Mouse (Mus musculus) midbrain, embryonic 15.5 days (tissue): Measurements from ENCODE around the gene Hba-x. TPM values are rescaled to one million over a fixed set of nuclear protein-coding genes. Genes with fewer than 3 reads are reported as not detected.
A peak's percentile ranks its signal among the peaks of the same experiment; 100 is the strongest.
"Not testable (repeated sequence)": the region's sequence is repeated elsewhere in the genome, so short reads cannot be mapped to it uniquely, and the experiment has no call there.

Source experiments
- ATAC-seq: fragments of 200-750 bp; cut with Nextera tagmentation; replicated peaks from 2 replicates; pipeline ENCODE4 v1.8.0; 2017; ENCODE audit warnings: moderate TSS enrichment
- H3K27ac ChIP-seq: fragments of 300-500 bp; sonication (generic); 2 replicates; pipeline ENCODE4 v1.5.1; 2015; ENCODE audit warnings: mild to moderate bottlenecking, inconsistent platforms
- H3K27me3 ChIP-seq: fragments of 300-500 bp; sonication (generic); replicated peaks from 2 replicates; pipeline ENCODE4 v1.6.1; 2015; ENCODE audit warnings: inconsistent platforms
- H3K36me3 ChIP-seq: fragments of 300-500 bp; sonication (generic); replicated peaks from 2 replicates; pipeline ENCODE4 v1.6.1; 2015; ENCODE audit warnings: inconsistent platforms
- H3K4me1 ChIP-seq: fragments of 300-500 bp; sonication (generic); 2 replicates; pipeline ENCODE4 v1.6.1; 2015; ENCODE audit warnings: inconsistent platforms
- H3K4me2 ChIP-seq: fragments of 300-500 bp; sonication (generic); 2 replicates; pipeline ENCODE4 v1.6.1; 2015; ENCODE audit warnings: inconsistent platforms, mild to moderate bottlenecking, moderate library complexity
- H3K4me3 ChIP-seq: fragments of 300-500 bp; sonication (generic); 2 replicates; pipeline ENCODE4 v1.5.1; 2015; ENCODE audit warnings: mild to moderate bottlenecking, inconsistent platforms
- H3K9ac ChIP-seq: fragments of 300-500 bp; sonication (generic); 2 replicates; pipeline ENCODE4 v1.6.1; 2015; ENCODE audit warnings: mild to moderate bottlenecking, inconsistent platforms
- H3K9me3 ChIP-seq: fragments of 300-500 bp; sonication (generic); 2 replicates; pipeline ENCODE4 v1.6.1; 2016; ENCODE audit warnings: inconsistent platforms
- WGBS: fragments of 180-500 bp; shearing (Covaris S2); methylation state at CpG from one replicate; pipeline ENCODE4 v1.1.7; 2015; ENCODE audit warnings: mixed read lengths; 5-methylcytosine and 5-hydroxymethylcytosine counted together
- polyA plus RNA-seq: library from polyadenylated mRNA; unstranded; fragments of >200 nt; fragmentation: Nextera tagmentation; extraction: Ambion mirVana; gene quantifications from 2 replicates; pipeline ENCODE4 v1.2.1, GENCODE M21; 2015

Gene Hba-x
- polyA plus RNA-seq, 1 experiment from 2014 or later = 44.1 TPM

- not testable (repeated sequence) for ATAC-seq, H3K27ac ChIP-seq
- 45% methylated on average over 2 of the region's 2 CpGs for WGBS
Observed at GRCm38 (mm10) chr11:32297417-32297816, 21.2 kb downstream of the Hba-x start.

GRCm38 (mm10) chr11:32297866-32298531 lies 21.8 kb downstream of the Hba-x start:
- Histone ChIP-seq H3K4me2 (no peak overlapping the region), H3K27ac (no peak overlapping the region), H3K27me3 (no peaks in the 10 kb centered on the region), H3K9me3 (no peaks in the 10 kb centered on the region), H3K4me1 (no peaks in the 10 kb centered on the region; the same call in 1 of the 2 replicates), H3K36me3 (no peaks in the 10 kb centered on the region), H3K9ac (no peak overlapping the region), H3K4me3 (no peak overlapping the region)
- 89% methylated on average over 1 of the region's 1 CpGs for WGBS
- ATAC-seq = no peak

More at GRCm38 (mm10) chr11:32297417-32297816, 21.2 kb downstream of the Hba-x start:
- H3K9ac ChIP-seq, H3K27me3 ChIP-seq, H3K4me3 ChIP-seq, H3K36me3 ChIP-seq, H3K9me3 ChIP-seq, H3K4me1 ChIP-seq, H3K4me2 ChIP-seq: not testable (repeated sequence)

- Histone ChIP-seq H3K4me3 (no peak overlapping the region), H3K27ac (no peak overlapping the region), H3K9ac (no peak overlapping the region), H3K36me3 (no peaks in the 10 kb centered on the region), H3K9me3 (no peaks in the 10 kb centered on the region), H3K27me3 (no peaks in the 10 kb centered on the region), H3K4me1 (no peaks in the 10 kb centered on the region; the same call in 1 of the 2 replicates), H3K4me2 (no peak overlapping the region)
- 98% methylated on average over 2 of the region's 2 CpGs for WGBS
- ATAC-seq = no peak
Observed at GRCm38 (mm10) chr11:32298532-32298918, 22.3 kb downstream of the Hba-x start.

- not testable (repeated sequence) for H3K4me1 ChIP-seq, H3K9me3 ChIP-seq, H3K36me3 ChIP-seq, H3K9ac ChIP-seq, H3K27ac ChIP-seq, H3K27me3 ChIP-seq
- peak within 1 kb of the TSS; percentile 51 for H3K4me2 ChIP-seq
- H3K4me3 ChIP-seq = peak within 1 kb of the TSS; percentile 33
- 5% methylated on average over 16 of the region's 16 CpGs for WGBS
- ATAC-seq = peak; percentile 72; the same call in 1 of the 2 replicates
Observed at GRCm38 (mm10) chr11:32299865-32300264, 23.7 kb downstream of the Hba-x start, which contains the start of gene Hbq1a. Hbq1a (plus strand) TSS chr11:32300069.

GRCm38 (mm10) chr11:32300279-32301267 lies 24.4 kb downstream of the Hba-x start:
- no peak overlapping the region for H3K9ac ChIP-seq
- H3K4me3 ChIP-seq = peak overlapping the region; percentile 33
- no peaks in the 10 kb centered on the region for H3K27me3 ChIP-seq
- no peak overlapping the region for H3K27ac ChIP-seq
- H3K36me3 ChIP-seq = no peaks in the 10 kb centered on the region
- H3K4me2 ChIP-seq = peak overlapping the region; percentile 51
- WGBS = 55% methylated on average over 14 of the region's 17 CpGs
- no peaks in the 10 kb centered on the region; the same call in 1 of the 2 replicates for H3K4me1 ChIP-seq
- H3K9me3 ChIP-seq = no peaks in the 10 kb centered on the region
- ATAC-seq = peak; percentile 65; the same call in 1 of the 2 replicates

- ATAC-seq = no peak
- Histone ChIP-seq H3K4me1 (no peaks in the 10 kb centered on the region; the same call in 1 of the 2 replicates), H3K36me3 (no peaks in the 10 kb centered on the region), H3K27ac (no peak overlapping the region), H3K4me2 (no peak overlapping the region), H3K9me3 (no peaks in the 10 kb centered on the region), H3K27me3 (no peaks in the 10 kb centered on the region), H3K4me3 (no peak overlapping the region), H3K9ac (no peak overlapping the region)
- 82% methylated on average over 1 of the region's 1 CpGs for WGBS
Observed at GRCm38 (mm10) chr11:32301506-32301905, 25.3 kb downstream of the Hba-x start.

GRCm38 (mm10) chr11:32302824-32303419 lies 26.7 kb downstream of the Hba-x start:
- 46% methylated on average over 2 of the region's 2 CpGs for WGBS
- Histone ChIP-seq H3K4me2 (no peak overlapping the region), H3K27ac (no peak overlapping the region), H3K4me3 (no peak overlapping the region), H3K9me3 (no peaks in the 10 kb centered on the region), H3K36me3 (no peaks in the 10 kb centered on the region), H3K27me3 (no peaks in the 10 kb centered on the region), H3K9ac (no peak overlapping the region), H3K4me1 (no peaks in the 10 kb centered on the region; the same call in 1 of the 2 replicates)
- 0 out of 2 replicates have a peak, but pooled peaks have one; percentile 63 for ATAC-seq

- 89% methylated on average over 1 of the region's 1 CpGs for WGBS
- Histone ChIP-seq H3K9me3 (no peaks in the 10 kb centered on the region), H3K9ac (no peak overlapping the region), H3K4me2 (no peak overlapping the region), H3K4me3 (no peak overlapping the region), H3K36me3 (no peaks in the 10 kb centered on the region), H3K4me1 (no peaks in the 10 kb centered on the region; the same call in 1 of the 2 replicates), H3K27ac (no peak overlapping the region), H3K27me3 (no peaks in the 10 kb centered on the region)
- ATAC-seq = no peak
Observed at GRCm38 (mm10) chr11:32303455-32303854, 27.3 kb downstream of the Hba-x start.

- WGBS = 67% methylated on average over 1 of the region's 1 CpGs
- Histone ChIP-seq H3K9me3 (no peaks in the 10 kb centered on the region), H3K4me1 (no peaks in the 10 kb centered on the region; the same call in 1 of the 2 replicates), H3K9ac (no peak overlapping the region), H3K4me2 (no peak overlapping the region), H3K27me3 (no peaks in the 10 kb centered on the region), H3K4me3 (no peak overlapping the region), H3K36me3 (no peaks in the 10 kb centered on the region), H3K27ac (no peak overlapping the region)
- ATAC-seq = no peak
Observed at GRCm38 (mm10) chr11:32307006-32307405, 30.8 kb downstream of the Hba-x start.

- WGBS = 27% methylated on average over 4 of the region's 4 CpGs
- Histone ChIP-seq H3K4me2 (no peak overlapping the region), H3K27me3 (no peaks in the 10 kb centered on the region), H3K27ac (no peak overlapping the region), H3K36me3 (no peaks in the 10 kb centered on the region), H3K9ac (no peak overlapping the region), H3K4me3 (no peak overlapping the region), H3K4me1 (no peaks in the 10 kb centered on the region), H3K9me3 (no peaks in the 10 kb centered on the region)
- ATAC-seq = no peak
Observed at GRCm38 (mm10) chr11:32309446-32309845, 33.2 kb downstream of the Hba-x start.

GRCm38 (mm10) chr11:32309928-32310327 lies 33.7 kb downstream of the Hba-x start:
- no peaks in the 10 kb centered on the region for H3K27me3 ChIP-seq
- H3K9ac ChIP-seq = no peak overlapping the region
- no peaks in the 10 kb centered on the region for H3K4me1 ChIP-seq
- no peak for ATAC-seq
- 73% methylated on average over 3 of the region's 3 CpGs for WGBS
- no peak overlapping the region for H3K27ac ChIP-seq
- H3K4me2 ChIP-seq = no peak overlapping the region
- H3K36me3 ChIP-seq = no peaks in the 10 kb centered on the region
- H3K9me3 ChIP-seq = no peaks in the 10 kb centered on the region
- no peak overlapping the region for H3K4me3 ChIP-seq

- Histone ChIP-seq H3K36me3 (no peaks in the 10 kb centered on the region), H3K4me1 (no peaks in the 10 kb centered on the region)
- WGBS = 90% methylated on average over 3 of the region's 3 CpGs
Observed at GRCm38 (mm10) chr11:32316009-32316408, 39.8 kb downstream of the Hba-x start.

More at GRCm38 (mm10) chr11:32316009-32316408, 39.8 kb downstream of the Hba-x start:
- no peaks in the 10 kb centered on the region for H3K27me3 ChIP-seq
- no peak overlapping the region for H3K27ac ChIP-seq
- H3K9me3 ChIP-seq = no peaks in the 10 kb centered on the region
- H3K4me3 ChIP-seq = no peak overlapping the region
- H3K9ac ChIP-seq = no peak overlapping the region
- ATAC-seq = no peak
- H3K4me2 ChIP-seq = no peak overlapping the region
